ENCODE assay signal across 8 mouse cellular contexts in genomic region chr1:81316403-81316994, GRCm38 (mm10).
DNase-seq lines count a peak whose midpoint lies in the region; ATAC-seq lines count a peak whose summit lies in the region.
"Had no signal": no experiment of that assay in that cellular context is flagged by ENCODE, and none has a peak within 500 bp of the region (broad histone marks: within the 10 kb centered on the region; RNA-seq: fewer than 3 reads in every experiment).

No protein-coding gene starts in this region.

- H3K9ac ChIP-seq in forebrain, embryonic 14.5 days (ENCODE audit: low read length): no peak overlapping the region
- H3K9ac ChIP-seq in hindbrain, embryonic 14.5 days: 0 out of 2 replicates have a peak overlapping the region, but pooled peaks have one; percentile 5

- H3K9me3 ChIP-seq in forebrain, embryonic 14.5 days (replicated peaks; ENCODE audit: control insufficient read depth, low read length): no peaks in the 10 kb centered on the region
- no peaks in the 10 kb centered on the region for H3K9me3 ChIP-seq in hindbrain, embryonic 14.5 days (ENCODE audit: control insufficient read depth, low read length)

- H3K4me3 ChIP-seq in forebrain, embryonic 14.5 days (ENCODE audit: low read depth, low read length): no peak overlapping the region
- H3K4me3 ChIP-seq in hindbrain, embryonic 14.5 days (replicated peaks; ENCODE audit: low read length): no peak overlapping the region

- H3K4me2 ChIP-seq in forebrain, embryonic 14.5 days (ENCODE audit: low read length): no peak overlapping the region
- no peak overlapping the region for H3K4me2 ChIP-seq in hindbrain, embryonic 14.5 days (replicated peaks)

- DNase-seq in MN1 (ENCODE audit: low spot score): peak; percentile 67
- DNase-seq in c-Kit-positive CD71-negative TER-119-negative erythroid progenitor cells, embryonic 14.5 days (ENCODE audit: low read depth): peak; percentile 18
- DNase-seq in forebrain, embryonic 14.5 days (ENCODE audit: low spot score): peak; percentile 89
- peak; percentile 91 for DNase-seq in hindbrain, embryonic 14.5 days (ENCODE audit: low spot score)
- peak; percentile 73 to 80 for DNase-seq in left cerebral cortex, adult 18-20 months (ENCODE audit: low spot score in 2 of 2)
- peak; percentile 41 for DNase-seq in skeletal muscle tissue, adult 2 months (ENCODE audit: low read depth, low spot score)

- no peaks in the 10 kb centered on the region for H3K36me3 ChIP-seq in forebrain, embryonic 14.5 days (ENCODE audit: control insufficient read depth, insufficient read depth, low read length)
- H3K36me3 ChIP-seq in hindbrain, embryonic 14.5 days (replicated peaks; ENCODE audit: control insufficient read depth, insufficient read depth): no peaks in the 10 kb centered on the region

- no peaks in the 10 kb centered on the region for H3K27me3 ChIP-seq in forebrain, embryonic 14.5 days (replicated peaks; ENCODE audit: control insufficient read depth, insufficient read depth, low read length)
- H3K27me3 ChIP-seq in hindbrain, embryonic 14.5 days (ENCODE audit: control insufficient read depth, insufficient read depth, low read length): no peaks in the 10 kb centered on the region

- 48% methylated on average over 9 of the region's 9 CpGs for WGBS in forebrain, embryonic 14.5 days
- WGBS in hindbrain, embryonic 14.5 days: 58% methylated on average over 9 of the region's 9 CpGs

- peak; percentile 89 for ATAC-seq in forebrain, embryonic 14.5 days
- peak; percentile 79; the same call in 1 of the 2 replicates for ATAC-seq in hindbrain, embryonic 14.5 days (ENCODE audit: low FRiP score)
- ATAC-seq in megakaryocyte-erythroid progenitor cell, adult 5-6 weeks (replicated peaks; ENCODE audit: low FRiP score, low TSS enrichment, poor library complexity, severe bottlenecking): 0 out of 2 replicates have a peak, but pooled peaks have one; percentile 50

- no peaks in the 10 kb centered on the region for H3K4me1 ChIP-seq in forebrain, embryonic 14.5 days (ENCODE audit: control insufficient read depth, insufficient read depth, low read length)
- H3K4me1 ChIP-seq in hindbrain, embryonic 14.5 days (replicated peaks; ENCODE audit: control insufficient read depth, insufficient read depth, low read length): peaks cover 6% of the 10 kb centered on the region; the same call in 1 of the 2 replicates

- no peak overlapping the region for H3K27ac ChIP-seq in forebrain, embryonic 14.5 days (ENCODE audit: low read depth, low read length)
- no peak overlapping the region for H3K27ac ChIP-seq in hindbrain, embryonic 14.5 days
- H3K27ac ChIP-seq: macrophage had no signal

Comparison
In these comparisons a context has a peak if more than half of its experiments do, and no peak if none do; other contexts are left out.
1. DNase-seq: peak in every context shown above with its lines; median percentile 91 in hindbrain, embryonic 14.5 days; 89 in forebrain, embryonic 14.5 days; 76 in left cerebral cortex, adult 18-20 months; 67 in MN1; 41 in skeletal muscle tissue, adult 2 months; 18 in c-Kit-positive CD71-negative TER-119-negative erythroid progenitor cells, embryonic 14.5 days.